Mouse (Mus musculus): ENCODE data around the gene Klk1b11. TPM values are rescaled to one million over a fixed set of nuclear protein-coding genes. Genes with fewer than 3 reads are reported as not detected.
"Not testable (repeated sequence)": the region's sequence is repeated elsewhere in the genome, so short reads cannot be mapped to it uniquely, and the experiment has no call there.

Klk1b11 gene
- polyA plus RNA-seq (2015; fragmentation: Nextera tagmentation; extraction: Ambion mirVana) = not detected in 2 replicates

DNA sequence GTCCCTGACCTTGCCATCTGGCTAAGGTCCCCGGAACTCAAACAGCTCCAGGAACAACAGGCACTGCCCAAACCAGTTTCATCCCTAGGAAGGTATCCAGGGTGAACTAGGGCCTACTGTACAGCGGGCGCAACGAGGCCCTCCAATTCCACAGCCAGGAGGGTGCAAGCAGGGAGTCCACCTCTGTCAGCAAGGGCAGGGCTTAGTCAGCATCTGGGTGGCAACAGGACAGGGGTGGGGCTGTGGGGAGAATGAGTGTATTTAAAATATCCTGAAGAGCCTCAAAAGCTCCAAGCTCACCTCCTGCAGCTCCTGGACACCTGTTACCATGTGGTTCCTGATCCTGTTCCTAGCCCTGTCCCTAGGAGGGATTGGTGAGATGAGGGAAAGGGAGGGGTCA lies at the start of gene Klk1b11:
TSS of gene Klk1b11 (plus strand) at position 301 of the 400 bp plus-strand sequence.
- not testable (repeated sequence) for H3K36me3 ChIP-seq (ENCODE audit: control insufficient read depth, insufficient read depth); H3K4me3 ChIP-seq (ENCODE audit: low read depth, low read length); H3K9ac ChIP-seq (ENCODE audit: low read depth, low read length); ATAC-seq (ENCODE audit: low read depth); H3K4me2 ChIP-seq (ENCODE audit: low read depth, low read length); H3K4me1 ChIP-seq (ENCODE audit: control insufficient read depth, low read depth, low read length); H3K27me3 ChIP-seq (ENCODE audit: control insufficient read depth, insufficient read depth, low read depth, low read length); H3K9me3 ChIP-seq (replicated peaks; ENCODE audit: control insufficient read depth, low read length); H3K27ac ChIP-seq (ENCODE audit: low read length)
- WGBS (ENCODE audit: insufficient replicate concordance) = 49% methylated on average over 4 of the region's 4 CpGs

DNA sequence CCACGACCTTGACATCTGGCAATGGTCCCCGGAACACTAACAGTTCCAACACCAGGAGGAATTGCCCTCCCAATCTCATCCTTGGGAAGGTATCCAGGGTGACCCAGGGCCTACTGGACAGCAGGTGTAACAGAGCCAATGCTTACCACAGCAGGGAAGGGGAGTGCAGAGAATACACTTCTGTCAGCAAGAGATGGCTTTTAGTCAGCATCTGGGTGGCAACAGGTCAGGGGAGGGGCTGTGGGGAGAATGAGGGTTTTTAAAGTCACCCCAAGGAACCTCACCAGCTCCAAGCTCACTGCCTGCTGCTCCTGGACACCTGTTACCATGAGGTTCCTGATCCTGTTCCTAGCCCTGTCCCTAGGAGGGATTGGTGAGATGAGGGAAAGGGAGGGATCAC lies 45.3 kb upstream of the Klk1b11 start, which contains the start of gene Klk1b8:
TSS of gene Klk1b8 (plus strand) at position 301 of the 400 bp plus-strand sequence.
- no peaks in the 10 kb centered on the region for H3K4me1 ChIP-seq (ENCODE audit: control insufficient read depth, low read depth, low read length)
- no peaks in the 10 kb centered on the region for H3K36me3 ChIP-seq (ENCODE audit: control insufficient read depth, insufficient read depth)
- H3K4me2 ChIP-seq (ENCODE audit: low read depth, low read length) = no peak within 1 kb of the TSS
- H3K27me3 ChIP-seq (ENCODE audit: control insufficient read depth, insufficient read depth, low read depth, low read length) = no peaks in the 10 kb centered on the region
- no peak within 1 kb of the TSS for H3K9ac ChIP-seq (ENCODE audit: low read depth, low read length)
- WGBS (ENCODE audit: insufficient replicate concordance) = 50% methylated on average over 2 of the region's 2 CpGs
- no peak within 1 kb of the TSS for H3K27ac ChIP-seq (ENCODE audit: low read length)
- H3K9me3 ChIP-seq (replicated peaks; ENCODE audit: control insufficient read depth, low read length) = no peaks in the 10 kb centered on the region
- H3K4me3 ChIP-seq (ENCODE audit: low read depth, low read length) = no peak within 1 kb of the TSS
- ATAC-seq (ENCODE audit: low read depth) = no peak

DNA sequence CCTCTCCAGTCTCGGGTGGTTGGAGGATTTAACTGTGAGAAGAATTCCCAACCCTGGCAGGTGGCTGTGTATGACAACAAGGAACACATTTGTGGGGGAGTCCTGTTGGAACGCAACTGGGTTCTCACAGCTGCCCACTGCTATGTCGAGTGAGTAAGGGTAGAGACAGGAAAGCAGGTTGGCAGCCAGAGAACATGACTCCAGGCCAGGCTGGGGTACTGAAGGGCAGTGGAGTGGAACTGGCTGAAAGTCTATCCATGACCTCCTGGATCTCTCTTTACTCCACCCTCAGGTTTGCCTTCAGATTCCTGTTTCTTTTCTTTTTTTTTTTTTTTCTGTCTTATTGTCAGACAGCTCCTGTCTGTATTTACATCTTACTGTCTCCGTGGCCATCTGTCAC lies 43.0 kb upstream of the Klk1b11 start:
- H3K9me3 ChIP-seq (replicated peaks; ENCODE audit: control insufficient read depth, low read length) = no peaks in the 10 kb centered on the region
- ATAC-seq (ENCODE audit: low read depth) = no peak

DNA sequence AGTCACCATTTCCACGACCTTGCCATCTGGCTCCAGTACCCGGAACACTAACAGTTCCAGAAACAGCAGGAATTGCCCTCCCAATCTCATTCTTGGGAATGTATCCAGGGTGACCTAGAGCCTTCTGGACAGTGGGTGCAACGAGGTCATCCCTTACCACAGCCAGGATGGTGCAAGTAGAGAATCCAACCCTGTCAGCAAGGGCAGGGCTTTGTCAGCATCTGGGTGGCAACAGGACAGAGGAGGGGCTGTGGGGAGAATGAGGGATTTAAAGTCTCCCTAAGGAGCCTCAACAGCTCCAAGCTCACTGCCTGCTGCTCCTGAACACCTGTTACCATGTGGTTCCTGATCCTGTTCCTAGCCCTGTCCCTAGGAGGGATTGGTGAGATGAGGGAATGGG lies 29.2 kb upstream of the Klk1b11 start, which contains the start of gene Klk1b1:
TSS of gene Klk1b1 (plus strand) at position 301 of the 400 bp plus-strand sequence.
- Histone ChIP-seq H3K9me3 (replicated peaks; ENCODE audit: control insufficient read depth, low read length) (no peaks in the 10 kb centered on the region), H3K27me3 (ENCODE audit: control insufficient read depth, insufficient read depth, low read depth, low read length) (no peaks in the 10 kb centered on the region), H3K4me2 (ENCODE audit: low read depth, low read length) (no peak within 1 kb of the TSS), H3K27ac (ENCODE audit: low read length) (no peak within 1 kb of the TSS), H3K4me1 (ENCODE audit: control insufficient read depth, low read depth, low read length) (no peaks in the 10 kb centered on the region), H3K9ac (ENCODE audit: low read depth, low read length) (no peak within 1 kb of the TSS), H3K4me3 (ENCODE audit: low read depth, low read length) (no peak within 1 kb of the TSS), H3K36me3 (ENCODE audit: control insufficient read depth, insufficient read depth) (no peaks in the 10 kb centered on the region)
- no peak for ATAC-seq (ENCODE audit: low read depth)
- 38% methylated on average over 3 of the region's 3 CpGs for WGBS (ENCODE audit: insufficient replicate concordance)

More for the DNA sequence above, 43.0 kb upstream of the Klk1b11 start:
- Histone ChIP-seq H3K36me3 (ENCODE audit: control insufficient read depth, insufficient read depth) (no peaks in the 10 kb centered on the region), H3K27me3 (ENCODE audit: control insufficient read depth, insufficient read depth, low read depth, low read length) (no peaks in the 10 kb centered on the region), H3K27ac (ENCODE audit: low read length) (no peak overlapping the region), H3K9ac (ENCODE audit: low read depth, low read length) (no peak overlapping the region), H3K4me3 (ENCODE audit: low read depth, low read length) (no peak overlapping the region), H3K4me2 (ENCODE audit: low read depth, low read length) (no peak overlapping the region), H3K4me1 (ENCODE audit: control insufficient read depth, low read depth, low read length) (no peaks in the 10 kb centered on the region)
- WGBS (ENCODE audit: insufficient replicate concordance) = 46% methylated on average over 4 of the region's 4 CpGs

DNA sequence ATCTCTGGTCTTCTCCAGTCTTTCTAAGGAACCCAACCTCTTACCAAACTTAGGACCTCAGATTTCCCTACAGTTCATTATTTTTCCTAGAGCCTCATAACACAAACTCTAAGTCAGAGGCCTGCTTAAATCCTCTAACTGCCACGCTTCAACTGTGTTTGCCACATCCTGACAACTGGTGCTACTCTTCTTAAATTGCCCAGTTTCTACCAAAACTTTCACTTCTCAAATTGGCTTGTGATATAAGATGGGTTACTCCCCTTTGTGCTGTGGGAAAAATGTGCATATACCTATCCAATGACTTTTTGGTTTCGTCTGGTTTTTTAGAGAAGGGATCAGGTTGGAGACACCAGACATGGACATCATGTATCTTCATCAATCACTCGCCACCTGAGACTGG lies 28.6 kb upstream of the Klk1b11 start:
- H3K27me3 ChIP-seq (ENCODE audit: control insufficient read depth, insufficient read depth, low read depth, low read length) = no peaks in the 10 kb centered on the region
- H3K9me3 ChIP-seq (replicated peaks; ENCODE audit: control insufficient read depth, low read length) = no peaks in the 10 kb centered on the region
- no peaks in the 10 kb centered on the region for H3K4me1 ChIP-seq (ENCODE audit: control insufficient read depth, low read depth, low read length)
- H3K4me3 ChIP-seq (ENCODE audit: low read depth, low read length) = no peak overlapping the region
- WGBS (ENCODE audit: insufficient replicate concordance) = 53% methylated on average over 3 of the region's 3 CpGs
- H3K27ac ChIP-seq (ENCODE audit: low read length) = no peak overlapping the region
- H3K36me3 ChIP-seq (ENCODE audit: control insufficient read depth, insufficient read depth) = no peaks in the 10 kb centered on the region
- H3K9ac ChIP-seq (ENCODE audit: low read depth, low read length) = no peak overlapping the region
- no peak for ATAC-seq (ENCODE audit: low read depth)
- no peak overlapping the region for H3K4me2 ChIP-seq (ENCODE audit: low read depth, low read length)

DNA sequence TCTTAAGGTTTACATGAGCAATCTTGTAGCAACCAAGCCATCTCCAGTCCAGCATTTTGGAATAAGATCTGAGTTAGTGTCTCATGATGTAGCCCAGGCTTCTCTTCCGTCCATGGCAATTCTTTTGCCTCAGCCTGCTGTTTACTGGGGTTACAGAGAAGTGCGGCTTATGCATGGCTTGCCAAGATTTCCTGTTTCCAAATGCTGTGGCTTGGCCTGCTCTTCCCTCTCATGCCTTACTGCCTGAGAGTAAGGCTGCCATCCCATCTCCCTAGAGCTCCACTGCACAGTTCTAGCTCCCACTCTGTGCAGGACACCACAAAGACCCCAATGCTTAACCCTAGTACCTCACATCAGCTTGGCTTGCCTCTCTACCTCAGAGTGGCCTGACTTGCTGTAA lies 28.1 kb upstream of the Klk1b11 start:
- Histone ChIP-seq H3K4me1 (ENCODE audit: control insufficient read depth, low read depth, low read length) (no peaks in the 10 kb centered on the region), H3K9ac (ENCODE audit: low read depth, low read length) (no peak overlapping the region), H3K36me3 (ENCODE audit: control insufficient read depth, insufficient read depth) (no peaks in the 10 kb centered on the region), H3K4me2 (ENCODE audit: low read depth, low read length) (no peak overlapping the region), H3K9me3 (replicated peaks; ENCODE audit: control insufficient read depth, low read length) (no peaks in the 10 kb centered on the region), H3K4me3 (ENCODE audit: low read depth, low read length) (no peak overlapping the region), H3K27ac (ENCODE audit: low read length) (no peak overlapping the region), H3K27me3 (ENCODE audit: control insufficient read depth, insufficient read depth, low read depth, low read length) (no peaks in the 10 kb centered on the region)
- 50% methylated on average over 2 of the region's 2 CpGs for WGBS (ENCODE audit: insufficient replicate concordance)
- no peak for ATAC-seq (ENCODE audit: low read depth)

DNA sequence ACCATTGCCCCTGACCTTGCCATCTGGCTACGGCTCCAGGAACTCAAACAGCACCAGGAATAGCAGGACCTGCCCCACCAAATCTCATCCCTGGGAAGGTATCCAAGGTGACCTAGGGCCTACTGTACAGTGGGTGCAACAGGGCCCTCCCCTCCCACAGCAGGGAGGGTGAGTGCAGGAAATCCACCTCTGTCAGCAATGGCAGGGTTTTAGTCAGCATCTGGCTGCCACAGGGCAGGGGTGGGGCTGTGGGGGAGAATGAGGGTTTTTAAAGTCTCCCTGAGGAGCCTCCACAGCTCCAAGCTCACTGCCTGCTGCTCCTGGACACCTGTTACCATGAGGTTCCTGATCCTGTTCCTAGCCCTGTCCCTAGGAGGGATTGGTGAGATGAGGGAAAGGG lies 19.9 kb upstream of the Klk1b11 start, which contains the start of gene Klk1b9:
TSS of gene Klk1b9 (plus strand) at position 301 of the 400 bp plus-strand sequence.
- not testable (repeated sequence) for H3K36me3 ChIP-seq (ENCODE audit: control insufficient read depth, insufficient read depth); H3K27ac ChIP-seq (ENCODE audit: low read length); H3K9me3 ChIP-seq (replicated peaks; ENCODE audit: control insufficient read depth, low read length); H3K4me1 ChIP-seq (ENCODE audit: control insufficient read depth, low read depth, low read length); ATAC-seq (ENCODE audit: low read depth); H3K4me3 ChIP-seq (ENCODE audit: low read depth, low read length); H3K27me3 ChIP-seq (ENCODE audit: control insufficient read depth, insufficient read depth, low read depth, low read length); H3K4me2 ChIP-seq (ENCODE audit: low read depth, low read length); H3K9ac ChIP-seq (ENCODE audit: low read depth, low read length)
- WGBS (ENCODE audit: insufficient replicate concordance) = 50% methylated on average over 1 of the region's 1 CpGs

DNA sequence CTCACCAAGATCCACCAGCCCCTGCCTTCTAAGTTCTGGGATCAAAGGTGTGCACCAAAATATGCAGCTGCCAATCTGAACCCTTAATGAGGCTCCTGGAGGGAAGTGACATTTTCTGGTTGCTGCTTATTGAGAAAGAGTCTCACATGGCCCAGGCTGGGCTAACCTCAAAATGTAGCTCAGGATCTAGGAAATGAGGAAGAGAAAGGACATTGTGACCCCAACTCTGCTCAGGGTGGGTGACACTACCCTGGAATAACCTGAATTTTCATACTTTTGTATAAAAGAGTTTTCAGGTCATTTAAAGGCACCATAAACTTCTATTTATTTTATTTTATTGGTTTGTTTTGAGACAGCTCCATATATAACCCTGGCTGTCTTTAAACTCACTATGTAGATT lies 10.0 kb upstream of the Klk1b11 start:
- no peak for ATAC-seq (ENCODE audit: low read depth)
- Histone ChIP-seq H3K4me2 (ENCODE audit: low read depth, low read length) (no peak overlapping the region), H3K9me3 (replicated peaks; ENCODE audit: control insufficient read depth, low read length) (no peaks in the 10 kb centered on the region), H3K4me3 (ENCODE audit: low read depth, low read length) (no peak overlapping the region), H3K9ac (ENCODE audit: low read depth, low read length) (no peak overlapping the region), H3K27ac (ENCODE audit: low read length) (no peak overlapping the region), H3K4me1 (ENCODE audit: control insufficient read depth, low read depth, low read length) (no peaks in the 10 kb centered on the region), H3K36me3 (ENCODE audit: control insufficient read depth, insufficient read depth) (no peaks in the 10 kb centered on the region), H3K27me3 (ENCODE audit: control insufficient read depth, insufficient read depth, low read depth, low read length) (no peaks in the 10 kb centered on the region)

DNA sequence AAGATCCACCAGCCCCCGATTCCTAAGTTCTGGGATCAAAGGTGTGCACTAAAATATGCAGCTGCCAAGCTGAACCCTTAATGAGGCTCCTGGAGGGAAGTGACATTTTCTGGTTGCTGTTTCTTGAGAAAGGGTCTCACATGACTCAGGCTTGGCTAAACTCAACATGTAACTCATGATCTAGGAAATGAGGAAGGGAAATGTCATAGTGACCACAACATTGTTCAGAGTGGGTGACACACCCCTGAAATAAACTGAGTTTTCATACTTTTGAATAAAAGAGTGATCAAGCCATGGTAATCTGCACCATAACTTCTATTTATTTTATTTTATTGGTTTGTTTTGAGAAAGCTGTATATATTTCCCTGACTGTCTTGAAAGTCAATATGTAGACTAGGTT lies 856 bp upstream of the Klk1b11 start:
- not testable (repeated sequence) for H3K4me3 ChIP-seq (ENCODE audit: low read depth, low read length); H3K27me3 ChIP-seq (ENCODE audit: control insufficient read depth, insufficient read depth, low read depth, low read length); H3K36me3 ChIP-seq (ENCODE audit: control insufficient read depth, insufficient read depth); ATAC-seq (ENCODE audit: low read depth); H3K4me2 ChIP-seq (ENCODE audit: low read depth, low read length); H3K4me1 ChIP-seq (ENCODE audit: control insufficient read depth, low read depth, low read length); H3K9me3 ChIP-seq (replicated peaks; ENCODE audit: control insufficient read depth, low read length); H3K27ac ChIP-seq (ENCODE audit: low read length); H3K9ac ChIP-seq (ENCODE audit: low read depth, low read length)
- WGBS (ENCODE audit: insufficient replicate concordance) = 43% methylated on average over 1 of the region's 1 CpGs

Measured in liver, embryonic 16.5 days (tissue).